Mouse (Mus musculus) liver, embryonic 15.5 days (tissue): Measurements from ENCODE around the gene Tmbim4. TPM values are rescaled to one million over a fixed set of nuclear protein-coding genes. Genes with fewer than 3 reads are reported as not detected.

ENCODE experiments used
- ATAC-seq: fragments of 200-750 bp; cut with Nextera tagmentation; 2 replicates; pipeline ENCODE4 v1.8.0; 2017; ENCODE audit warnings: moderate number of reproducible peaks, mild to moderate bottlenecking, moderate library complexity; ENCODE audit not compliant: insufficient read depth
- H3K27ac ChIP-seq: fragments of 300-500 bp; sonication (generic); replicated peaks from 2 replicates; pipeline ENCODE4 v1.5.1; 2015; ENCODE audit warnings: mild to moderate bottlenecking, inconsistent platforms
- H3K27me3 ChIP-seq: fragments of 300-500 bp; sonication (generic); 2 replicates; pipeline ENCODE4 v1.6.1; 2015; ENCODE audit warnings: mild to moderate bottlenecking, inconsistent platforms
- H3K36me3 ChIP-seq: fragments of 300-500 bp; sonication (generic); replicated peaks from 2 replicates; pipeline ENCODE4 v1.6.1; 2015; ENCODE audit warnings: moderate library complexity, mild to moderate bottlenecking, inconsistent platforms
- H3K4me1 ChIP-seq: fragments of 300-500 bp; sonication (generic); replicated peaks from 2 replicates; pipeline ENCODE4 v1.6.1; 2015; ENCODE audit warnings: inconsistent platforms
- H3K4me2 ChIP-seq: fragments of 300-500 bp; sonication (generic); 2 replicates; pipeline ENCODE4 v1.6.1; 2015; ENCODE audit warnings: moderate library complexity, mild to moderate bottlenecking, inconsistent platforms
- H3K4me3 ChIP-seq: fragments of 300-500 bp; sonication (generic); replicated peaks from 2 replicates; pipeline ENCODE4 v1.5.1; 2015; ENCODE audit warnings: mild to moderate bottlenecking, inconsistent platforms
- H3K9ac ChIP-seq: fragments of 300-500 bp; sonication (generic); 2 replicates; pipeline ENCODE4 v1.6.1; 2015; ENCODE audit warnings: moderate library complexity, mild to moderate bottlenecking, inconsistent platforms
- H3K9me3 ChIP-seq: fragments of 300-500 bp; sonication (generic); replicated peaks from 2 replicates; pipeline ENCODE4 v1.6.1; 2016; ENCODE audit warnings: inconsistent platforms
- WGBS: fragments of 180-500 bp; shearing (Covaris S2); methylation state at CpG from one replicate; pipeline ENCODE4 v1.1.7; 2015; ENCODE audit warnings: mixed read lengths; ENCODE audit not compliant: insufficient replicate concordance; 5-methylcytosine and 5-hydroxymethylcytosine counted together
- polyA plus RNA-seq: library from polyadenylated mRNA; unstranded; fragments of >200 nt; fragmentation: Nextera tagmentation; extraction: Ambion mirVana; gene quantifications from 2 replicates; pipeline ENCODE4 v1.2.1, GENCODE M21; 2015

The Tmbim4 gene
- polyA plus RNA-seq, 1 experiment from 2014 or later: 78.6 TPM

DNA sequence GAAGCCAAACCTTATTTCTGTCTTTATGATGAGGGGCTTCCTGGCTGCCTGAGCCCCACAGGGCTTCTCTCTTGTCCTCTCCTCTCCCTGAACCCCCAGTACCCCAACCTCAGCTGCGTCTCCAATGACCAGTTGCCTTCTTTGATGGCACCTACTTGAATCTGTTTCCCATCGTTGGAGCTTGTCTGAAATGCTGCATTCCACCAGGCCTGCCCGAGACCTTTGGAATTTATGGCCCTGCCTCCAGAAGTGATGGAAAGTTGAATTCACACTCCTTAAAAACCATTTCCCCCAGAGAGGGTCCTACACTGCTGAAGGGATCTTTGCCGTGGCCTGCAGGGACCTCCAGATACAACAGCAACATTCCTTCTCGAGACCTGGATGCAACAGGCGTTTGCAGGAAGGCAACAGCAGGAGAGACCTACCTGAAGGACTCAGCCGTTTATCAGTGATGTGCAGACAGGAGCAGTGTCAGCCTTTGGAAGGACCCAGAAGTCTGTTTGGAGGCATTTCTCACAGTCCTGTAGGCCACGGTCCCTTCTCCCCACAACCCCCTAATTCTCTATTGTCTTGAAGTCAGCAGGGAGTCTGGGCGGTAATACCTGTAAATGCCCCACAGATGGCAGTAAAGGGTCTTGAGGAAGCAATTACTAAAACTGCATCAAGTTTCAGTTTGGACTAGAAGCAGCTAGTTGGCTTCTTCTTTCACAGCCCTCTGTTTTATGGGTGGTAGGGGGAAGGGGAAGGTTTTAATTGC lies 45.8 kb downstream of the Tmbim4 start:
- ATAC-seq: no peak
- H3K4me3 ChIP-seq: no peak overlapping the region
- no peak overlapping the region for H3K27ac ChIP-seq
- H3K4me1 ChIP-seq: no peaks in the 10 kb centered on the region
- H3K9me3 ChIP-seq: no peaks in the 10 kb centered on the region
- no peaks in the 10 kb centered on the region for H3K27me3 ChIP-seq
- no peaks in the 10 kb centered on the region for H3K36me3 ChIP-seq
- 36% methylated on average over 9 of the region's 9 CpGs for WGBS
- H3K4me2 ChIP-seq: no peak overlapping the region
- H3K9ac ChIP-seq: no peak overlapping the region

DNA sequence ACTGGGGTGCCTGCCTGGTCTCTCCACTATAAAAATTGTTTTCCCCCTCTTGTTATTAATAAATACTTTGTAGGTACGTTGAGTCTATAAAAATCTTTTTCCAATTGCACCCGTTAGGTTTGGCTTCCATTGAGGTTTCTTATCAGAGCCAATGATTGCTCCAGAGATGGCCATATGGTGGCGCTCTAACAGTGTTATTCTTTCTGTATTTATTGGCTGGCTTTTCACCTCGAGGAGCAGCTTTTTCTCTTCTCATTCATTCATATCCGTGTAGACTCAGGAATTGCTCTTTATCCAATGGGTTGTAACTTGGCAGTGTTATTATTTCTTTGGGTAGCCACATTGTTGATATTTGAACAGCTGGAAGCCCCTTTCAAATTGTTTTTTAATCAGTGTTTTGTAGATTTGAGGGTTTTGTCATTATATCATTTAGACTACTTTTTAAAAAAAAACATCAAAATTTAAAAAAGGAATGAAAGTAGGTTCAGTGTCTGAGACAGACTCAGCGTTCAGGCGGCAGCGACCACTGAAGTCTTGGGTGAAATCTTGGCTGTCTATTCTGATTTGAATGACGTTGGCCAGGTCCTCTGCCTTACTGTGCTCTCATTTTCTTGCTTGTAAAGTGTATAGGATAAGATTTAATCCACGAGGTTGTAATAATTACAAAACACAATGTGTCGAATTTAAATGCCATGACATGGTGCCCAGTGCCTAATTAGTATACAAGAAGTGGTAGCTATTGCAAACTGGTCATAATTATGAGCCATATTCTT lies 49.7 kb downstream of the Tmbim4 start:
- H3K4me3 ChIP-seq: no peak overlapping the region
- no peaks in the 10 kb centered on the region for H3K27me3 ChIP-seq
- no peak overlapping the region for H3K4me2 ChIP-seq
- WGBS: 47% methylated on average over 11 of the region's 11 CpGs
- no peak overlapping the region for H3K27ac ChIP-seq
- no peaks in the 10 kb centered on the region for H3K36me3 ChIP-seq
- no peak overlapping the region for H3K9ac ChIP-seq
- no peak for ATAC-seq
- no peaks in the 10 kb centered on the region for H3K4me1 ChIP-seq
- no peaks in the 10 kb centered on the region for H3K9me3 ChIP-seq

DNA sequence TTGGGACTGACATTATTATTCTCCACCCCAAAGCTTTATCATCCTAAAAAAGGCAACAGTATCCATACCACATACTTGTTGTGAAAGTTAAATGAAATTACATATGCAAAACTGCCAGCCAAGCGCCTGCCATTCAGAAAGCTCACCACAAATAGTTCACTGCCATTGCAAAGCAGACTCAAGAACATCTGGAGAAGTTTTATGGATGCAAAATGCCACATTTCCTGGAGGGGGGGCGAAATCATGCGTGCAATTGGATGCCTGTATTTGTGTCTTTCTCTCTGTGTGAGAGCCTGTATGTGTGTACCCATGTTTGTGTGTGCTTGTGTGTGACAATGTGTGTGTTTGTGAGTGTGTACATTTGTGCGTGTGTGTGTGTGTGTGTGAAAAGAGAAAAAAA lies 50.4 kb downstream of the Tmbim4 start:
- 57% methylated on average over 4 of the region's 4 CpGs for WGBS

DNA sequence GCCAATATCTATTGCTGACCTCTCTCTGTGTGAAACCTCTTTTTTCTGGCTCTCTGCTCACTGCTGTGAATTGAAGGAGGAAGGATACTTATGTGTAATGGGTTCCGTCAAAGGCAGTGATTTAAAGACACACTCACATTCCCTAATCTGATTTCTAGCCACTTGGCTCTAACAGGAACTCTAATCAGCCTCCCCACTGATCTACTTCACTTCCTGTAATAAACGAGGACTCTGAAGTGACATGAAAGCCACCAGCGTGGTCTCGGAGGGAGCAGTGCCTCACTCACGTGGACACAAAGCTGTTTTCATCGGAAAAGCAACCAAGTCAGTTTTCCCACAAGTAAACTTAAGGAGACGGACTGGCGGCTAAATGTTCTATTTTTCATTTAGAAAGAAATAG lies 51.4 kb downstream of the Tmbim4 start:
- Histone ChIP-seq H3K9ac (no peak overlapping the region), H3K4me2 (no peak overlapping the region), H3K4me1 (no peaks in the 10 kb centered on the region), H3K27ac (no peak overlapping the region), H3K36me3 (no peaks in the 10 kb centered on the region), H3K4me3 (no peak overlapping the region), H3K27me3 (no peaks in the 10 kb centered on the region), H3K9me3 (no peaks in the 10 kb centered on the region)
- 15% methylated on average over 8 of the region's 8 CpGs for WGBS
- ATAC-seq: no peak

More for the DNA sequence above, 50.4 kb downstream of the Tmbim4 start:
- Histone ChIP-seq H3K9me3 (no peaks in the 10 kb centered on the region), H3K27me3 (no peaks in the 10 kb centered on the region), H3K27ac (no peak overlapping the region), H3K4me1 (no peaks in the 10 kb centered on the region), H3K9ac (no peak overlapping the region), H3K36me3 (no peaks in the 10 kb centered on the region), H3K4me2 (no peak overlapping the region), H3K4me3 (no peak overlapping the region)
- ATAC-seq: no peak

DNA sequence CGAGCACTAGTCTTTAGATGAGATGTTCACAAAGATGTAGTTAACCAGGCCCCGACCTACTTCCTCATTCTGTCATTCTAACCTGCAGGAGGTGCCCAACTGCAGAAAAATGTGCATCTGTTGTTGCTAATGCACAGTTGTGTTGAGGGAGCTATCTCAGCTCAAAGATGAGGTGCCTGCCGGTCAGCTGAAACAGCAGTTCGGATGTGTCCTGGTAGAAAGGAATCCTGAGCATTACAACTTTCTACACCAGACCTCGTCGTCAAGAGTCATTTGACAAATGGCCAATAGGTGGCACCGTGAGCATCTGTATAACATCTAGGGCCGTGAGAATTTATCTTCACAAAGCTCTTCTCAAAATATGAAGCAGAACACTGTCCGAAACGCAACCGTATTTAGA lies 55.8 kb downstream of the Tmbim4 start:
- no peak for ATAC-seq
- H3K4me2 ChIP-seq: no peak overlapping the region
- no peaks in the 10 kb centered on the region for H3K4me1 ChIP-seq
- H3K27me3 ChIP-seq: no peaks in the 10 kb centered on the region
- H3K27ac ChIP-seq: no peak overlapping the region
- H3K36me3 ChIP-seq: no peaks in the 10 kb centered on the region
- H3K4me3 ChIP-seq: no peak overlapping the region
- no peaks in the 10 kb centered on the region for H3K9me3 ChIP-seq
- no peak overlapping the region for H3K9ac ChIP-seq
- WGBS: 15% methylated on average over 11 of the region's 11 CpGs

- Histone ChIP-seq H3K4me3 (no peak overlapping the region), H3K9ac (no peak overlapping the region), H3K4me1 (peaks cover 8% of the 10 kb centered on the region; the same call in 1 of the 2 replicates), H3K9me3 (no peaks in the 10 kb centered on the region), H3K36me3 (no peaks in the 10 kb centered on the region), H3K27ac (no peak overlapping the region), H3K27me3 (no peaks in the 10 kb centered on the region), H3K4me2 (no peak overlapping the region)
- ATAC-seq: no peak
- WGBS: 71% methylated on average over 12 of the region's 12 CpGs
Observed at GRCm38 (mm10) chr10:120267790-120268189, 66.4 kb downstream of the Tmbim4 start.

DNA sequence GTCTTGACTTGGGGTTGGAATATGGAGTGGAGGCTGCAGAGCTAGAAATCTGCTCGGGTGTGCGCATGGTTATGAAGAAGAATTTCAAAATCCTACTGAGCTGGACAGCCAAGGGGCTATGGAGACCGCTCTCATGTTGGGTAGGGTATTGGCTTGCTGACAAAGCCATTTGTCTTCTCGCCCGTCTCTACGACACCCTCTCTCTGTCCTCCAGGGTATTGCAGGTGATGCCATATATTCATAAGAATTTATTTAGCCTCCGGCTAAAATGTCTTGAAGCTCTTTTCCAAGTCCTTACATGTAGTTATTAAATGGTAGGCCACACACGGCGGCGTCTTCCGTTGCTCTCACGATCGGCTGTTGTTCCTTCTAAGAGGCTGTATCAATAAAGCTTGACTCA lies 68.6 kb downstream of the Tmbim4 start:
- H3K4me2 ChIP-seq: no peak overlapping the region
- H3K27me3 ChIP-seq: no peaks in the 10 kb centered on the region
- no peak overlapping the region for H3K4me3 ChIP-seq
- 80% methylated on average over 13 of the region's 13 CpGs for WGBS
- no peak overlapping the region for H3K9ac ChIP-seq
- no peak for ATAC-seq
- H3K9me3 ChIP-seq: no peaks in the 10 kb centered on the region
- H3K27ac ChIP-seq: no peak overlapping the region
- no peaks in the 10 kb centered on the region for H3K36me3 ChIP-seq
- peaks cover 8% of the 10 kb centered on the region; the same call in 1 of the 2 replicates for H3K4me1 ChIP-seq

DNA sequence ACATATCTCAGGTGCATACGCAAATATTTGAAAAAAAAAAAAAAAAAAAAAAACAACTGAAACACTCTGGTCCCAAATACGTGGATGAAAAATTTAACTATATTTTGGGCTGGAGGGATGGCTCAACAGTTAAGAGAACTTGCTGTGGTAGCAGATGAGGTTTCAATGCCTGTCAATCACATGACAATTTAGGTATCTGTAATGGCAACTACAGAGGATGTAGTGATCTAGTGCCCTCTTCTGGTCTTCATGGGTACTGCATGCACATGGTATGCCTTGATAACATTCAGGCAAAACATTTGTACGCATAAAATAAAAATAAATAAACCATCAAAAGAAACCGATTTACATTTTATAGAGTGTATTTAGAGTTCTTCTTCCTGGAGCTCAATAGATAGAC lies 69.4 kb downstream of the Tmbim4 start:
- Histone ChIP-seq H3K4me3 (no peak overlapping the region), H3K27me3 (no peaks in the 10 kb centered on the region), H3K9ac (no peak overlapping the region), H3K27ac (no peak overlapping the region), H3K4me2 (no peak overlapping the region), H3K4me1 (peaks cover 8% of the 10 kb centered on the region; the same call in 1 of the 2 replicates), H3K36me3 (no peaks in the 10 kb centered on the region), H3K9me3 (no peaks in the 10 kb centered on the region)
- WGBS: 50% methylated on average over 4 of the region's 4 CpGs
- ATAC-seq: no peak

DNA sequence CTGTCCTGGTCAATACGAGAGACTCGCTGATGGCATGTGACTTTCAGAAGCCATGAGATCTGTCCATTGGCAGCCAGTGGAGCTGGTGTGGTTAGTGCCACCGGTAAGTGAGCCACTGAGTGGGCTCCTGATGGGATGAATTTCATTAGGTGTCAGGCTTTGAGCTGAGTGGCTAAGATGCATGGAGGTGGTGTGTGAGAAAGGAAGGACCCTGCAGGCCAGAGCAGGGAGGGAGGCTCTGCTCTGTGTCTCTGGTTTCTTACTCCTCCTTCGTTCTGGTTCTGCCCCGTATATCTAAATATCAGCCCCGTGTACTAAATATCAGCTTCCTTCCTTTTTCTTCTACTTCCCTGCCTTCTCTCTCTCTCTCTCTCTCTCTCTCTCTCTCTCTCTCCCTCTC lies 69.9 kb downstream of the Tmbim4 start:
- Histone ChIP-seq H3K27ac (no peak overlapping the region), H3K9ac (no peak overlapping the region), H3K4me2 (peak overlapping the region; percentile 39), H3K4me1 (peaks cover 8% of the 10 kb centered on the region; the same call in 1 of the 2 replicates), H3K4me3 (no peak overlapping the region), H3K27me3 (no peaks in the 10 kb centered on the region), H3K36me3 (no peaks in the 10 kb centered on the region), H3K9me3 (no peaks in the 10 kb centered on the region)
- 20% methylated on average over 6 of the region's 6 CpGs for WGBS
- no peak for ATAC-seq

GRCm38 (mm10) chr10:120271879-120272269 lies 70.5 kb downstream of the Tmbim4 start:
- Histone ChIP-seq H3K4me2 (peak overlapping the region; percentile 39), H3K4me3 (peak overlapping the region; percentile 17; the same call in 1 of the 2 replicates), H3K9me3 (no peaks in the 10 kb centered on the region), H3K27me3 (no peaks in the 10 kb centered on the region), H3K9ac (no peak overlapping the region), H3K4me1 (peaks cover 8% of the 10 kb centered on the region; the same call in 1 of the 2 replicates), H3K36me3 (no peaks in the 10 kb centered on the region), H3K27ac (no peak overlapping the region)
- 16% methylated on average over 10 of the region's 11 CpGs for WGBS
- no peak for ATAC-seq

DNA sequence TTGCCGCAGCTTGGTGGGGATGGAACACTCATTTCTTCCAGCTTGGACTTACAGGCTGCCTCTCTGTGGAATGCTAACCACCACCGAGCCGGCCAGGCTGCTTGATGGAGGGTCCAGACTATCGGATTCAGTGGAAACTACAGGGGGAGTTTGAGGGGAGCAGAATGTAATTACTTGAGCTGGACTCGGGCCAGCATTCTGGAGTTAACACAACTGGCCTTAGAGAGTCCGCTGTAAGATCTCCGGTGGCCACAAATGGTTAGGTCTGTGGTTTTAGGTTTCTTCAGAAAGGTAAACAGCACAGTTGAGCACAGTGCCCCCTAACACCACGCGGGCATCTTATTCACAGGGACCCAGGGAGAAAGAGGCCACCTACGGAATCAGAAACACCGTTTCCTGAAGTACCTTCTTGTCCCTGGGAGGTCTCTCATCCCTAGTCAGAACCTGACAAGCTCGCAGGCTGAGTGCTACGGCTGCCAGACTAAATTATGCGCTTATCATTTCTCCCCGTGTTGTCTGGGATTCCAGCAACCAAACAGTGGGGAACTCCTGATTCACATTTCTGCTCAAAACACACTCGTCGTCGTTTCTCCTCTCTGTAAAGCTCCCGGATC lies 71.0 kb downstream of the Tmbim4 start:
- no peaks in the 10 kb centered on the region for H3K9me3 ChIP-seq
- no peak overlapping the region for H3K9ac ChIP-seq
- peak overlapping the region; percentile 17; the same call in 1 of the 2 replicates for H3K4me3 ChIP-seq
- H3K4me2 ChIP-seq: peak overlapping the region; percentile 39
- H3K27ac ChIP-seq: no peak overlapping the region
- H3K36me3 ChIP-seq: no peaks in the 10 kb centered on the region
- no peak for ATAC-seq
- H3K4me1 ChIP-seq: peaks cover 8% of the 10 kb centered on the region; the same call in 1 of the 2 replicates
- WGBS: 21% methylated on average over 19 of the region's 19 CpGs
- no peaks in the 10 kb centered on the region for H3K27me3 ChIP-seq
